Mouse (Mus musculus): ENCODE data around the gene Gns.
"Not testable (repeated sequence)": the region's sequence is repeated elsewhere in the genome, so short reads cannot be mapped to it uniquely, and the experiment has no call there.

Gns gene

GRCm38 (mm10) chr10:121364801-121365564 is at the start of gene Gns:
Gns (plus strand) TSS chr10:121365090.
- peak; percentile 70 for DNase-seq (ENCODE audit: low spot score)

GRCm38 (mm10) chr10:121315321-121316283 is 49.3 kb upstream of the Gns start:
- DNase-seq (ENCODE audit: low spot score), result no peak

- no peak for DNase-seq (ENCODE audit: low spot score)
These were observed 48.5 kb upstream of the Gns start for GRCm38 (mm10) chr10:121316361-121316760.

GRCm38 (mm10) chr10:121318397-121318950 is 46.4 kb upstream of the Gns start:
- DNase-seq (ENCODE audit: low spot score), result no peak

DNA sequence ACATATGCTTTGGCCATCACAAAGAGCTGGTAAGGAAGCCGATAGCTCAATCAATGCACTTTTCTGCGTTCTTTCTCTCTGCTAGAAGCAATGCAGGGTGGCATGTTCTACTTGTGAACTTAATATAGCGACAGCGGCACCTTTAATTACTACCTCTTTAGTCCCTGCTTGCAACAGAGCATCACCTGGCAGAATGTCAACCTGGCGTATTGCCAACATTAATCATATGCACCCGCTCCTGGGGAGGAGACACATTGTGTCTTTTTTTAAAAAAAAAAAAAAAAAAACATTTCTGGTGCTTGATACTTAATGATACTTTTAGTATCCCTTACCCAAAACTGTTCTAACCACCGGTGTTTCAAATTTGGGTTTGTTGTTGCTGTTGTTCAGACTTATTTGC is 41.4 kb upstream of the Gns start:
- no peak for DNase-seq (ENCODE audit: low spot score)

GRCm38 (mm10) chr10:121326167-121326566 is 38.7 kb upstream of the Gns start:
- no peak for DNase-seq (ENCODE audit: low spot score)

DNA sequence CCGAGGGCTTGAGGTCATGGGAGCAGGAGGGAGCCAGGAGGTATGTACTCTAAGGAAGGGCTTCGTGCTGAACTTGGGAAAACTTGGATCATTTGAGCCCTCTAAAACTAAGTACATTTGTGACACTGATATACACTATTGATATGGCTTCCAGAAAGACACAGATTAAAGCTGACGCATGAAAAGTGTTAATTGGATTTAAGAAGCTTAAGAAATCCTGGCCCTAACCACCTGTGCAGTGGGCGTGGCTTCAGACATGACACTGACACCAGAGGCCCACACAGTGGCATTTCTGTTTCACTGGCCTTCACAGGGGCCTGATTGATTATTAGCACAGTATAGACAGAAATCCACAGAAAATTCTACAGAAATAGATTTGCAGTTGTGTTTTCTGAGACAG is 35.3 kb upstream of the Gns start:
- no peak for DNase-seq (ENCODE audit: low spot score)

DNA sequence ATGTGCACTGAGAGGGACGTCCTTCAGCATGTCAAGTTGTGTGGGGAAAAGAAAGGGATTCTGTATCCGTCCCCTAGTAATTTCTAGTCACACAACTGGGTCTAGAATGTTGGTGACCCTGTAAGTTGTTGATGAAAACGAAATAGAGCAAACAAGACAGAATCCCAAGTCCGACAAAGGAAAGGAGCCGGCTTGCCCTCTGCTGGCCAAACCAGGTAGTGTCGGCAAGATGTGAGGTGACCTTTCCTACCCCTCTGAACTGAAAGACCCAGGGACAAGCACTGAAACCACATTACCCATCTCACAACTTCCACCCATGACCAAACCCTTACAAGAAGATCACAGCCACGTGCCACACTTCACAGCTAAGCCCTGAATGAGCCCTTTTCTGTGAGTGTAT is 34.0 kb upstream of the Gns start:
- DNase-seq (ENCODE audit: low spot score), result peak; percentile 34

GRCm38 (mm10) chr10:121334576-121334975 is 30.3 kb upstream of the Gns start:
- DNase-seq (ENCODE audit: low spot score), result peak; percentile 25

- not testable (repeated sequence) for DNase-seq (ENCODE audit: low spot score)
These were observed 28.4 kb upstream of the Gns start for GRCm38 (mm10) chr10:121336536-121336935.

GRCm38 (mm10) chr10:121340754-121341593 is 23.9 kb upstream of the Gns start:
- no peak for DNase-seq (ENCODE audit: low spot score)

GRCm38 (mm10) chr10:121342260-121342659 is 22.6 kb upstream of the Gns start:
- no peak for DNase-seq (ENCODE audit: low spot score)

DNA sequence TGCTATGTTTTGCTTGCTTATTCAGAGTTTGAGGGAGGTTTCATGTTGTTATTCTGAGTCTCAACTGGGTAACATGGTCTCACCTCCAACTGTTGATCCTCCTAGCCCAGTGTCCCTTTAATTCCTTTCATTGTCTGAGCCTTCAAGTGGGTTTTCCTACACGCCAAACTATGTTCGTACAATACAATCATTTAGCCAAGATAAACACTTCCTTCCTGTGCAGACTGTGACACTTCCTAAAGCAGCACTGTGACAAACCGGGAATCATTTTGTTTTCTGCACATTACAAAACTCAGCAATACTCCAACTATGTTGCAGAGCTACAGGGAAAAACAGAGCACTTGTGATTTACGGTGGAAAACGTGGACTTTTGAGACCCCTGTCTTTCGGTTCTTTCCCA is 21.0 kb upstream of the Gns start:
- no peak for DNase-seq (ENCODE audit: low spot score)

- no peak for DNase-seq (ENCODE audit: low spot score)
These were observed 15.6 kb upstream of the Gns start for GRCm38 (mm10) chr10:121349244-121349643.

GRCm38 (mm10) chr10:121350357-121351065 is 14.4 kb upstream of the Gns start:
- DNase-seq (ENCODE audit: low spot score), result no peak

DNA sequence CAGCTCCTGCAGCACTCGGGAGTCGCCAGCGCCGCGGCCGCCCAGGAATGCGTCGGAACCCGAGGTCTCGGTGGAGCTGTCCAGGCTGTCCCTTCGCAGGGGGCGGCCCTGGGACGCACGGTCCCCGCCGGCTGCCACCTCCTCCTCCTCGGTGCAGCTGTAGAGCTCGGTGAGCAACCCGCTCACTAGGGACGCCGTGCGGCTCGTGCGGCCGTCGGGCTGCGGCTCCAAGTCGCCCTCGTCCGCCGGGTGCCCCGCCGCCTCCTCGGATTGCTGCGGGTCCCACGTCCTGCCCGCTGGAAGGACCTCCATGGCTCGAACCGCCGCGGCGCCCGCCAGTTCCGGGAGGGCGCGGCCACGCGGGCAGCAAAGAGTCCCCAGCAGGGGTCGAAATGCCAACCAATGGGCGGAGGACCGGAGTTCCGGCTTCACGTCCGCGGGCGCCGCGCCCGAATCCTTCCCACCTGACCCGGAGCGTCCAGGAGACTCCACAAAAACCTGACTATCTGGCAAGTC is 13.8 kb upstream of the Gns start, which contains the start of gene Tbc1d30:
Gene Tbc1d30 (minus strand): TSS at position 213 of the 516 bp plus-strand sequence.
- no peak for DNase-seq (ENCODE audit: low spot score)

GRCm38 (mm10) chr10:121351692-121352290 is 13.1 kb upstream of the Gns start:
- no peak for DNase-seq (ENCODE audit: low spot score)

DNA sequence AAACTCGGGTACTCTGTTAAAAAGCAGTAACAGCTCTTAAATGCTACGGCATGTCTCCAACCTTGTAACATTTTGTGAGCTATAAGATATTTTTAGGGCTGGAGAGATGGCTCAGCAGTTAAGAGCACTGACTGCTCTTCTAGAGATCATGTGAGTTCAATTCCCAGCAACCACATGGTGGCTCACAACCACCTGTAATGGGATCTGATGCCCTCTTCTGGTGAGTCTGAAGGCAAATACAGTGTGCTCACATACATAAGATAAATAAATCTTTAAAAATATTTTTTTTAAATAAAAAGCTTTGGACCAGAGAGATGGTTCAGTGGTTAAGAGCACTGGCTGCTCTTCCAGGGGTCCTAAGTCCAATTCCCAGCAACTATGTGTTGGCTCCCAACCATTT is 4.5 kb upstream of the Gns start:
- DNase-seq (ENCODE audit: low spot score), result no peak

GRCm38 (mm10) chr10:121363201-121363600 is 1.7 kb upstream of the Gns start:
- DNase-seq (ENCODE audit: low spot score), result no peak

DNA sequence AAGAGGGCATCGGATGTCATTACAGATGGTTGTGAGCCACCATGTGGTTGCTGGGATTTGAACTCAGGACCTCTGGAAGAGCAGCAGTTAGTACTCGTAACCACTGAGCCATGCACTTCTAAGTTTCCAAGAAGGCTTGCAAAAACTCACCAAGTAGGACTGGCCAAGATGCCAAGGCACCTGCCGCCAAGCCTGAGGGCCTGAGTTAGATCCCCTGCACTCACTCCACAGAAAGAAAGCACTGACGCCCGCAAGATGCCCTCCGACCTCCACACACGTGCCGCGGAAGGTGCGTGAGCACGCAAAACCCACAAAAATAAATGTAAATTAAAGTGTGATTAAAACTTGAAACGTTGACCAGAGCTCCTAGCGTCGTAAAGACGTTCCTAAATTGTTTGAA is 584 bp upstream of the Gns start:
- DNase-seq (ENCODE audit: low spot score), result no peak

All from c-Kit-positive CD71-positive TER-119-positive erythroid progenitor cells, embryonic 14.5 days (primary cell).